Mouse (Mus musculus) embryonic fibroblast, embryonic 13.5 days (primary cell): ENCODE measurements around the gene Hipk2.

Experiments used
- CTCF ChIP-seq: IDR thresholded peaks from 2 replicates; pipeline ENCODE4 v1.5.1; 2011; ENCODE audit warnings: mild to moderate bottlenecking, control low read depth, low read length, moderate library complexity, borderline replicate concordance; ENCODE audit not compliant: insufficient read depth
- POLR2A ChIP-seq: IDR thresholded peaks from 2 replicates; pipeline ENCODE4 v1.6.1; 2011; ENCODE audit warnings: low read depth, mild to moderate bottlenecking, control low read depth, low read length, moderate library complexity

DNA sequence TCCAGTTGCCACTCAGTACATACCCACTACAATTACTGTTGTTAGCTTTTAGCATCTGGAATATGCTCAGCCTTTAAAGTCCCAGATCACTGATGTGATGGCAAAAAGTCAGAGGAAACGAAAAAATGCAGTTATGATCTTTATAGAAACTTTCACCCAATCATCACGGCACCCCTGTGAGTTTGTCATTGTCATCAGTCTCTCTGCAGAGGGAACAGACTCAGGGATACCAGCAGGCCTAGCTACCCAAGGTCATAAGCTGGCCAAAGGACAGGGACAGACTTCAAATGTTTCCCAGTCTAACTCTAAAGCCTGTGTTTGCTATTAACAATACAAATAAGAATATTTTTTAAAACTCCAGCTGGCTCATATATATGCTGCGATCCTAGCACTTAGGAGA is 34.4 kb downstream of the Hipk2 start:
- TF ChIP-seq CTCF = no peak
- TF ChIP-seq POLR2A = no peak
